Mouse (Mus musculus): ENCODE results near the gene Dpep3.
A peak's percentile ranks its signal among the peaks of the same experiment; 100 is the strongest.

The Dpep3 gene

GRCm38 (mm10) chr8:105935863-105936603, 43.2 kb downstream of the Dpep3 start:
- no peak for DNase-seq (ENCODE audit: low spot score)

- no peak for DNase-seq (ENCODE audit: low spot score)
Observed at GRCm38 (mm10) chr8:105935105-105935504, 44.1 kb downstream of the Dpep3 start.

- no peak for DNase-seq (ENCODE audit: low spot score)
Observed at GRCm38 (mm10) chr8:105933762-105934161, 45.5 kb downstream of the Dpep3 start, which contains the start of gene Ctrl. Gene Ctrl (minus strand): TSS chr8:105933862.

GRCm38 (mm10) chr8:105932525-105932924, 46.7 kb downstream of the Dpep3 start:
- no peak for DNase-seq (ENCODE audit: low spot score)

- DNase-seq (ENCODE audit: low spot score), result no peak
Observed at GRCm38 (mm10) chr8:105931271-105931670, 48.0 kb downstream of the Dpep3 start.

GRCm38 (mm10) chr8:105930602-105931001, 48.6 kb downstream of the Dpep3 start:
- peak; percentile 84 for DNase-seq (ENCODE audit: low spot score)

GRCm38 (mm10) chr8:105925123-105925522, 54.1 kb downstream of the Dpep3 start:
- no peak for DNase-seq (ENCODE audit: low spot score)

All from T-cell, adult 2 months (primary cell).